Mouse (Mus musculus): ENCODE data around the gene Mapk8.

DNA sequence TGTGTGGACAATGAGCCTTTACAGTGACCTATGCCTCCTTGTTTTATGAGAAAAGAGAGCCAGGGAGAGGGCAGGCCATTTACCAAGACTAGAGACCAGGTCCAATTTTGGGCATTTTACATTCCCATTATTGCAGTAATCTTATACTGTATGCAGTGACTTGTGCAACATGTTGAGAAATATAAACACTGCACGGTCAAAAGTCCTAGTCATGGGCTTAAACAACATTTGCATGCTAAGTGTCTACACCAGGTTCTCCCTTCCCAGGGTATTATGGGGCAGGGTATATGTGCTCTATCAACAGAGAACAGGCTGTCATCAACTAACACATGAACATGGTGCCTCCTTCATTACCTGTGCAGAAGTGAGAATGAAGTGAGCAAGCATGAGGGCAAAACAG is 72.9 kb downstream of the Mapk8 start:
- no peak for TF ChIP-seq CTCF (IDR thresholded peaks at IDR 0.05; ENCODE audit: low read depth, low read length)
- no peak for TF ChIP-seq POLR2A (IDR thresholded peaks at IDR 0.05; ENCODE audit: extremely low read depth, insufficient read depth, low read length)
